Mouse (Mus musculus): ENCODE data around the gene Mapt.

Gene Mapt

GRCm38 (mm10) chr11:104278222-104278621 is 47.0 kb downstream of the Mapt start:
- no peak for DNase-seq (ENCODE audit: low spot score)

GRCm38 (mm10) chr11:104279049-104279448 is 47.9 kb downstream of the Mapt start:
- DNase-seq (ENCODE audit: low spot score) = no peak

GRCm38 (mm10) chr11:104279538-104279937 is 48.3 kb downstream of the Mapt start:
- no peak for DNase-seq (ENCODE audit: low spot score)

GRCm38 (mm10) chr11:104281501-104281900 is 50.3 kb downstream of the Mapt start:
- no peak for DNase-seq (ENCODE audit: low spot score)

- DNase-seq (ENCODE audit: low spot score) = no peak
Measured at GRCm38 (mm10) chr11:104287113-104287512, 55.9 kb downstream of the Mapt start.

GRCm38 (mm10) chr11:104288835-104289198 is 57.6 kb downstream of the Mapt start:
- DNase-seq (ENCODE audit: low spot score) = no peak

- peak; percentile 80 for DNase-seq (ENCODE audit: low spot score)
Measured at GRCm38 (mm10) chr11:104289199-104290031, 58.2 kb downstream of the Mapt start.

- no peak for DNase-seq (ENCODE audit: low spot score)
Measured at GRCm38 (mm10) chr11:104292443-104293220, 61.4 kb downstream of the Mapt start.

GRCm38 (mm10) chr11:104293241-104293640 is 62.1 kb downstream of the Mapt start:
- DNase-seq (ENCODE audit: low spot score) = no peak

GRCm38 (mm10) chr11:104295145-104295544 is 64.0 kb downstream of the Mapt start:
- no peak for DNase-seq (ENCODE audit: low spot score)

GRCm38 (mm10) chr11:104295656-104296055 is 64.5 kb downstream of the Mapt start:
- DNase-seq (ENCODE audit: low spot score) = no peak

- DNase-seq (ENCODE audit: low spot score) = peak; percentile 80
Measured at GRCm38 (mm10) chr11:104297671-104298070, 66.5 kb downstream of the Mapt start.

- no peak for DNase-seq (ENCODE audit: low spot score)
Measured at GRCm38 (mm10) chr11:104302628-104303027, 71.4 kb downstream of the Mapt start.

GRCm38 (mm10) chr11:104303088-104303960 is 72.1 kb downstream of the Mapt start:
- DNase-seq (ENCODE audit: low spot score) = peak; percentile 83

- no peak for DNase-seq (ENCODE audit: low spot score)
Measured at GRCm38 (mm10) chr11:104305711-104306110, 74.5 kb downstream of the Mapt start.

- no peak for DNase-seq (ENCODE audit: low spot score)
Measured at GRCm38 (mm10) chr11:104306483-104306882, 75.3 kb downstream of the Mapt start.

- DNase-seq (ENCODE audit: low spot score) = peak; percentile 48
Measured at GRCm38 (mm10) chr11:104307136-104307535, 75.9 kb downstream of the Mapt start.

GRCm38 (mm10) chr11:104309377-104310225 is 78.4 kb downstream of the Mapt start:
- no peak for DNase-seq (ENCODE audit: low spot score)

GRCm38 (mm10) chr11:104310226-104310887 is 79.2 kb downstream of the Mapt start:
- DNase-seq (ENCODE audit: low spot score) = no peak

- no peak for DNase-seq (ENCODE audit: low spot score)
Measured at GRCm38 (mm10) chr11:104311643-104312042, 80.5 kb downstream of the Mapt start.

GRCm38 (mm10) chr11:104315703-104316102 is 84.5 kb downstream of the Mapt start:
- DNase-seq (ENCODE audit: low spot score) = peak; percentile 90
